9 mouse cellular contexts compared by ENCODE assay signal in the genomic region with DNA sequence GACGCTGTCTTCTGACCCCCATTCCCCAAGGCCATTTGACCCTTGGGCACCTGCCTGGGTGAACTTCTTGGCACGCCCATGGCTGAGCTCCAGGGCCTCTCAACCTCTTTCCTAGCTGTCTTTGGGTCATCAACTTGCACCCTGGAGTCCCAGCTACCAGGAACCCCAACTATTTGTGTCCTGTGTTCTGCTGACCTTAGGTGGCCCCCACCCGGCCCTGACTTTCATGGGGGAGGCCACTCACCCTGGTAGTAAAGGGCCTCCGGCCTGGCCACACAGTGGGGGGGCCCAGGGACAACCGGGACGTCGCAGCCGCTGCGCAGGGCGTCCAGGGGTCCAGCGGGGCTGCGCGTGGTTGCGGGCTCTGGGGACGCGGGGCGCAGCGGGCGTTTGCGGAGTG. TPM values are rescaled to one million over a fixed set of nuclear protein-coding genes. Genes with fewer than 3 reads are reported as not detected.
A peak's percentile ranks its signal among the peaks of the same experiment; 100 is the strongest.
DNase-seq lines count a peak whose midpoint lies in the region; ATAC-seq and TF ChIP-seq lines count a peak whose summit lies in the region.
"Had no signal": no experiment of that assay in that cellular context is flagged by ENCODE, and none has a peak within 500 bp of the region (broad histone marks: within the 10 kb centered on the region; RNA-seq: fewer than 3 reads in every experiment).

No protein-coding gene starts in this region.

- H3K4me1 ChIP-seq in bone marrow, adult 2 months (ENCODE audit: control insufficient read depth, insufficient read depth, low read length), result peaks cover 2% of the 10 kb centered on the region
- peaks cover 17% of the 10 kb centered on the region for H3K4me1 ChIP-seq in hindbrain, embryonic 12.5 days
- peaks cover 23% of the 10 kb centered on the region for H3K4me1 ChIP-seq in midbrain, embryonic 12.5 days

- TF ChIP-seq CTCF in bone marrow, adult 2 months (IDR thresholded peaks at IDR 0.05; ENCODE audit: control insufficient read depth, insufficient read depth, low read length), result no peak

- intact Hi-C loops in left cerebral cortex, postnatal 4 days (cut with DNase I), result no loop called here

- H3K27me3 ChIP-seq in hindbrain, embryonic 12.5 days, result peaks cover 76% of the 10 kb centered on the region
- peaks cover 58% of the 10 kb centered on the region for H3K27me3 ChIP-seq in midbrain, embryonic 12.5 days

- 8% methylated on average over 20 of the region's 20 CpGs for WGBS in bone marrow, adult 2 months
- 4% methylated on average over 20 of the region's 20 CpGs for WGBS in hindbrain, embryonic 12.5 days
- WGBS in midbrain, embryonic 12.5 days, result 5% methylated on average over 20 of the region's 20 CpGs

- H3K27ac ChIP-seq in bone marrow, adult 2 months (ENCODE audit: control insufficient read depth, insufficient read depth, low read depth, low read length, poor library complexity), result peak overlapping the region; percentile 79
- H3K27ac ChIP-seq in hindbrain, embryonic 12.5 days, result no peak overlapping the region
- no peak overlapping the region for H3K27ac ChIP-seq in midbrain, embryonic 12.5 days (replicated peaks)

- no peaks in the 10 kb centered on the region for H3K36me3 ChIP-seq in hindbrain, embryonic 12.5 days
- no peaks in the 10 kb centered on the region for H3K36me3 ChIP-seq in midbrain, embryonic 12.5 days

- H3K9ac ChIP-seq in hindbrain, embryonic 12.5 days, result peak overlapping the region; percentile 56
- peak overlapping the region; percentile 41; the same call in 1 of the 2 replicates for H3K9ac ChIP-seq in midbrain, embryonic 12.5 days (replicated peaks)

- DNase-seq in kidney, adult 9 months, result peak; percentile 46
- DNase-seq in kidney, postnatal 10 days, result no peak
- no peak for DNase-seq in left cerebral cortex, postnatal 4 days
- no peak for DNase-seq in left cerebral cortex, adult 18-20 months (ENCODE audit: low spot score in 2 of 2)
- no peak for DNase-seq in right cerebral cortex, adult 18-20 months

- H3K4me3 ChIP-seq in bone marrow, adult 2 months (replicated peaks; ENCODE audit: control insufficient read depth, low read depth, low read length), result peak overlapping the region; percentile 57
- peak overlapping the region; percentile 32 for H3K4me3 ChIP-seq in hindbrain, embryonic 12.5 days
- H3K4me3 ChIP-seq in midbrain, embryonic 12.5 days, result peak overlapping the region; percentile 37

- H3K9me3 ChIP-seq in hindbrain, embryonic 12.5 days (replicated peaks), result no peaks in the 10 kb centered on the region
- H3K9me3 ChIP-seq in midbrain, embryonic 12.5 days, result peaks cover 7% of the 10 kb centered on the region; the same call in 1 of the 2 replicates

- TF ChIP-seq POLR2A in bone marrow, adult 2 months (IDR thresholded peaks at IDR 0.05; ENCODE audit: borderline replicate concordance, control insufficient read depth, low read depth, low read length), result no peak

- H3K4me2 ChIP-seq in hindbrain, embryonic 12.5 days (replicated peaks), result peak overlapping the region; percentile 56
- peak overlapping the region; percentile 50 for H3K4me2 ChIP-seq in midbrain, embryonic 12.5 days (replicated peaks)

- no peak for ATAC-seq in hindbrain, embryonic 12.5 days (ENCODE audit: low FRiP score)
- no peak for ATAC-seq in midbrain, embryonic 12.5 days (ENCODE audit: low FRiP score, low read depth)

RNA-seq across cellular contexts. Expression of gene Bcl3, which starts 0.4 kb away (rescaled TPM):
- 6.4 and 13.0 TPM in 2 replicates for polyA plus RNA-seq in bone marrow, adult 2 months (2011; ENCODE audit: insufficient read depth, insufficient read length, low replicate concordance, missing spikeins)
- polyA plus RNA-seq in hindbrain, embryonic 12.5 days (2016; fragmentation: Nextera tagmentation; extraction: Ambion mirVana), result 1.1 and 2.1 TPM in 2 replicates
- 0.52 and 0.64 TPM in 2 replicates for polyA plus RNA-seq in midbrain, embryonic 12.5 days (2016; fragmentation: Nextera tagmentation; extraction: Ambion mirVana)
- total RNA-seq in left cerebral cortex, postnatal 4 days (2021), result 1 to 10 TPM in 1 of 2 experiments, under 1 TPM in 1; 0.76 to 1.3 TPM
- 1 to 10 TPM in 1 of 2 experiments, under 1 TPM in 1; 0.91 to 1.1 TPM for total RNA-seq in left cerebral cortex, adult 18-20 months (2021)

RNA-seq across cellular contexts. Expression of gene Cblc, which starts 25.6 kb away (rescaled TPM):
- not detected in 2 replicates for polyA plus RNA-seq in bone marrow, adult 2 months (2011; ENCODE audit: insufficient read depth, insufficient read length, low replicate concordance, missing spikeins)
- 1.0 and 1.3 TPM in 2 replicates for polyA plus RNA-seq in hindbrain, embryonic 12.5 days (2016; fragmentation: Nextera tagmentation; extraction: Ambion mirVana)
- polyA plus RNA-seq in midbrain, embryonic 12.5 days (2016; fragmentation: Nextera tagmentation; extraction: Ambion mirVana), result 0.27 and 0.36 TPM in 2 replicates
- total RNA-seq in left cerebral cortex, postnatal 4 days (2021), result under 1 TPM in 1 of 2 experiments, not detected in 1; 0.93 TPM
- total RNA-seq in left cerebral cortex, adult 18-20 months (2021), result not detected
- total RNA-seq: gastrocnemius, postnatal 14 days had no signal

RNA-seq across cellular contexts. Expression of gene Gm19345, which starts 29.6 kb away (rescaled TPM):
- not detected in 2 replicates for polyA plus RNA-seq in bone marrow, adult 2 months (2011; ENCODE audit: insufficient read depth, insufficient read length, low replicate concordance, missing spikeins)
- polyA plus RNA-seq in hindbrain, embryonic 12.5 days (2016; fragmentation: Nextera tagmentation; extraction: Ambion mirVana), result 1.1 and 1.7 TPM in 2 replicates
- 0.63 and 1.4 TPM in 2 replicates for polyA plus RNA-seq in midbrain, embryonic 12.5 days (2016; fragmentation: Nextera tagmentation; extraction: Ambion mirVana)
- 10 to 100 TPM; 14.8 to 15.9 TPM for total RNA-seq in left cerebral cortex, postnatal 4 days (2021)
- 1 to 10 TPM; 2.0 to 2.4 TPM for total RNA-seq in left cerebral cortex, adult 18-20 months (2021)
- total RNA-seq: gastrocnemius, postnatal 14 days had no signal

RNA-seq across cellular contexts. Expression of gene Ceacam16, which starts 38.9 kb away (rescaled TPM):
- polyA plus RNA-seq in bone marrow, adult 2 months (2011; ENCODE audit: insufficient read depth, insufficient read length, low replicate concordance, missing spikeins), result 3.8 and 8.2 TPM in 2 replicates
- polyA plus RNA-seq in hindbrain, embryonic 12.5 days (2016; fragmentation: Nextera tagmentation; extraction: Ambion mirVana), result not detected in 2 replicates
- 0.17 TPM in 1 of 2 replicates, not detected in the other for polyA plus RNA-seq in midbrain, embryonic 12.5 days (2016; fragmentation: Nextera tagmentation; extraction: Ambion mirVana)
- total RNA-seq in left cerebral cortex, postnatal 4 days (2021), result not detected
- total RNA-seq in left cerebral cortex, adult 18-20 months (2021), result not detected

RNA-seq across cellular contexts. Expression of gene Bcam, which starts 51.4 kb away (rescaled TPM):
- 0.79 and 4.5 TPM in 2 replicates for polyA plus RNA-seq in bone marrow, adult 2 months (2011; ENCODE audit: insufficient read depth, insufficient read length, low replicate concordance, missing spikeins)
- polyA plus RNA-seq in hindbrain, embryonic 12.5 days (2016; fragmentation: Nextera tagmentation; extraction: Ambion mirVana), result 21.0 and 25.1 TPM in 2 replicates
- 10.7 and 14.1 TPM in 2 replicates for polyA plus RNA-seq in midbrain, embryonic 12.5 days (2016; fragmentation: Nextera tagmentation; extraction: Ambion mirVana)
- total RNA-seq in left cerebral cortex, postnatal 4 days (2021), result 1 to 10 TPM; 6.8 to 7.4 TPM
- total RNA-seq in left cerebral cortex, adult 18-20 months (2021), result 10 to 100 TPM; 18.6 to 19.1 TPM
